Mouse (Mus musculus) limb, embryonic 15.5 days (tissue): Measurements from ENCODE around the gene Frmd4a. TPM values are rescaled to one million over a fixed set of nuclear protein-coding genes. Genes with fewer than 3 reads are reported as not detected.
A peak's percentile ranks its signal among the peaks of the same experiment; 100 is the strongest.

ENCODE experiments used
- ATAC-seq: fragments of 200-750 bp; cut with Nextera tagmentation; 2 replicates; pipeline ENCODE4 v1.8.0; 2017; ENCODE audit warnings: low read depth, moderate TSS enrichment; ENCODE audit not compliant: insufficient number of reproducible peaks, low FRiP score, low TSS enrichment
- H3K27ac ChIP-seq: fragments of 300-500 bp; sonication (generic); 2 replicates; pipeline ENCODE4 v1.5.1; 2015; ENCODE audit warnings: moderate library complexity, mild to moderate bottlenecking, inconsistent platforms
- H3K27me3 ChIP-seq: fragments of 300-500 bp; sonication (generic); 2 replicates; pipeline ENCODE4 v1.6.1; 2015; ENCODE audit warnings: inconsistent platforms
- H3K36me3 ChIP-seq: fragments of 300-500 bp; sonication (generic); 2 replicates; pipeline ENCODE4 v1.6.1; 2015; ENCODE audit warnings: inconsistent platforms
- H3K4me1 ChIP-seq: fragments of 300-500 bp; sonication (generic); 2 replicates; pipeline ENCODE4 v1.6.1; 2015; ENCODE audit warnings: inconsistent platforms
- H3K4me2 ChIP-seq: fragments of 300-500 bp; sonication (generic); 2 replicates; pipeline ENCODE4 v1.6.1; 2015; ENCODE audit warnings: mild to moderate bottlenecking, inconsistent platforms
- H3K4me3 ChIP-seq: fragments of 300-500 bp; sonication (generic); 2 replicates; pipeline ENCODE4 v1.5.1; 2015; ENCODE audit warnings: mild to moderate bottlenecking, inconsistent platforms
- H3K9ac ChIP-seq: fragments of 300-500 bp; sonication (generic); 2 replicates; pipeline ENCODE4 v1.6.1; 2015; ENCODE audit warnings: inconsistent platforms
- H3K9me3 ChIP-seq: fragments of 300-500 bp; sonication (generic); 2 replicates; pipeline ENCODE4 v1.6.1; 2016; ENCODE audit warnings: inconsistent platforms
- WGBS: fragments of 180-500 bp; shearing (Covaris S2); methylation state at CpG from one replicate; pipeline ENCODE4 v1.1.7; 2015; 5-methylcytosine and 5-hydroxymethylcytosine counted together
- polyA plus RNA-seq: library from polyadenylated mRNA; unstranded; fragments of >200 nt; fragmentation: Nextera tagmentation; extraction: Ambion mirVana; gene quantifications from 2 replicates; pipeline ENCODE4 v1.2.1, GENCODE M21; 2015

Gene Frmd4a
- polyA plus RNA-seq, 1 experiment from 2014 or later, result 34.1 TPM

DNA sequence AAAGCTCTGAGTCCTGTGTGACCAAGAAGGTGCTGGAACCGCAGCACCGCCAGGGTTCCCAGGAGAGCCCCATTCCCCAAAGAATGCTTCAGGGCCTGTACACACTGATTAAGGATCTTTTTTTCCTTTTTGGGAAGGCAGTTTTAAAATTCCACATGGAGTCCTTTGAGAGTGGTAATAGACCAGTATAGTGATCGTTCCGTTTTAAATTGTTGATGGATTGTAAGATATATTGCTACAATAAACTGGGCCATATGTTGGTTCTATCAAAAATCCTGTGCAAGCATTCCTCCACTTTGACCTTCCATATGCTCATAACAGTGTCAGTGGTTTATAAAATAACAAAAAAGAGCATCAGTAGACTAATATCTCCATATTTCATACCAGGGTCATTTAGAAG lies 424.3 kb downstream of the Frmd4a start:
- Histone ChIP-seq H3K4me3 (no peak overlapping the region), H3K4me1 (peaks cover 51% of the 10 kb centered on the region), H3K27me3 (no peaks in the 10 kb centered on the region), H3K27ac (peak overlapping the region; percentile 17; the same call in 1 of the 2 replicates), H3K9me3 (no peaks in the 10 kb centered on the region), H3K36me3 (no peaks in the 10 kb centered on the region), H3K4me2 (no peak overlapping the region), H3K9ac (no peak overlapping the region)
- WGBS, result 42% methylated on average over 4 of the region's 4 CpGs
- ATAC-seq, result no peak

DNA sequence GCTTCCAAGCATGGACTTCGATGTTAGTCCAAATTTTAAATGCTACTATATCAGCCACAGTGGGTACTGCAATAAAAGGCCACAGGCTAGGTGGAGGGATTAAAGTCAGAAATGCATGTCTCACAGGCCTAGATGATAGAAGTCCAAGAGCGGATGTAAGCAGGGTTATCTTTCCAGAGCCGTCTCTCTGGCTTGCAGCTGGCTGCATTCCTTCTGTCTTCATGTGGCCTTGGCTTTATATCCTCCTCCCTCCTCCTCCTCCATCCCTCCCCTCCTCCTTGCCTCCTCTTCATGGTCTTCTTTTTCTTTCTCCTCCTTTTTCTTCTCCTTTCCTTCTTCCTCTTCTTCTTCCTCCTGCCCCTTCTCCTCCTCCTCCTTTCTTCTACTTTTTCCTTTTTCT lies 427.2 kb downstream of the Frmd4a start:
- no peak overlapping the region for H3K4me2 ChIP-seq
- 74% methylated on average over 3 of the region's 3 CpGs for WGBS
- no peaks in the 10 kb centered on the region for H3K36me3 ChIP-seq
- H3K27ac ChIP-seq, result no peak overlapping the region; the same call in 1 of the 2 replicates
- H3K9ac ChIP-seq, result no peak overlapping the region
- H3K9me3 ChIP-seq, result no peaks in the 10 kb centered on the region
- H3K4me1 ChIP-seq, result peaks cover 57% of the 10 kb centered on the region
- ATAC-seq, result no peak
- H3K4me3 ChIP-seq, result no peak overlapping the region
- no peaks in the 10 kb centered on the region for H3K27me3 ChIP-seq

DNA sequence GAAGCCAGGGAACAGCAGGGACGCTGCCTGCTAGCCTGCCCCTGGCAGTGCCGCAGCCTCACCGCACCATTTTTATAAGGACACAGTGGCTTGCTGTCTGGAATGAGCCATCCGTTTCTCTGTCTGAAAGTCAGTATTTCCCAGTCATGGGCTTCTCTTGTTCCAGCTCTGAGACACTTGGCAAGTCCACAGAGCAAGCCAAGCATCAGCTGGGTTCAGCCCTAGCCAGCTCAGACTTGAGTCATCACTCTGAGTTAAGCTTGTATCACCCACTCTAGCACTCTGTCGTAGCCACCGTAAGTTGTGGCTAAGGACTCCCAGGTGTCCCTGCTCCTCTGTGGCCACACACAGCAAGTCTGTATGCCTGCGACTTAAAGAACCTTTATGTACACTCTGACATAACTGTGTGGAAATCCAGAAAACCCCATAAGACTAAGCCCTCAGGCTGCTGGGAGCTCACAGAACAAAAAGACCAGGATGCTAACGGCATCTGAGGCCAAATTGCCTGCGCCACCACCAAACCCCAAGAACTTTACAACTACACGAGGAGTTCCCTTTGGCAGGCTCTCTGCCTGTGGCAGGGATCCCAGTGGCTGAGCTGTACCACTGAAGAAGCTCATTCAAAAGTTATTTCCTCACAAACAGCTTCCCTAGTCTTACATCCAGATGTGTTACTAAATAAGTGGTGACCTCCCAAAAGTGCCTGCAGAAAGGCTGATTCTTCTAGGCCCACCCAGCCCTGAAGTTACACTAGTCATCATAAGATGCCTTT lies 428.3 kb downstream of the Frmd4a start:
- peak; percentile 72 for ATAC-seq
- H3K27ac ChIP-seq, result peak overlapping the region; percentile 80
- peaks cover 57% of the 10 kb centered on the region for H3K4me1 ChIP-seq
- H3K4me2 ChIP-seq, result no peak overlapping the region; the same call in 1 of the 2 replicates
- no peaks in the 10 kb centered on the region for H3K36me3 ChIP-seq
- H3K9me3 ChIP-seq, result no peaks in the 10 kb centered on the region
- H3K27me3 ChIP-seq, result no peaks in the 10 kb centered on the region
- H3K9ac ChIP-seq, result no peak overlapping the region
- 35% methylated on average over 10 of the region's 10 CpGs for WGBS
- no peak overlapping the region for H3K4me3 ChIP-seq

DNA sequence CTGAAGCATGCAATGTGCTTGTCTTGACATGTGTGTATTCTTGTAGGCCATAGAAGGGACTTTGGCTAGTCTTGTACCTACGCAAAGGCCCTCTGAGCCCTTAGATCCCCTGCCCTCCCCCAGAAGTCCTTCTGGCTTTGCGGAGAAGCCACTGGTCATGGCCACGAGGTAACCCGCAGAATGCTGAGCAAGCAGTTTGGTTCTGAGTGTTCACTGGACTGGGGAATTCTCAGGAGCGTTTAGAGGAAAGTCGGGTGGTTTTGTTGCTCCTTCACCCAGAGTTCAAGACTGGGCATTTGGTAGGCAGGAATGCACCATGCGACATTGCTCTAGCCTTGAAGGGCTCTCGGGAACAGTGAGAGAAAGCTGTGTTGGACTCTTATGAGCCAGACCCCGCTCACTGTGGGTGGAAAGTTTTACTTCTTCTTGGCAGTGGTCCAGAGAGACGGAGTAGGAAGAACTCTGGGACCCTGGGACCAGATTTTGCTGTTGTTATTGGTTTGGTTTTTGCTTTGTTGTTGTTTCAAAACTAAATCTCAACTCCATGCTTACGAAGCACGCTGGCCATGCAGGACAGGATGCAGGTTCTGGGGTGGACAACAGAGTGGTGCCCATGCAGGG lies 432.5 kb downstream of the Frmd4a start:
- no peak overlapping the region for H3K4me3 ChIP-seq
- no peak overlapping the region for H3K4me2 ChIP-seq
- no peak for ATAC-seq
- H3K9ac ChIP-seq, result no peak overlapping the region
- H3K27ac ChIP-seq, result peak overlapping the region; percentile 9; the same call in 1 of the 2 replicates
- H3K9me3 ChIP-seq, result no peaks in the 10 kb centered on the region
- whole genome bisulfite sequencing, result 45% methylated on average over 12 of the region's 12 CpGs
- H3K27me3 ChIP-seq, result no peaks in the 10 kb centered on the region
- no peaks in the 10 kb centered on the region for H3K36me3 ChIP-seq
- H3K4me1 ChIP-seq, result peaks cover 58% of the 10 kb centered on the region

DNA sequence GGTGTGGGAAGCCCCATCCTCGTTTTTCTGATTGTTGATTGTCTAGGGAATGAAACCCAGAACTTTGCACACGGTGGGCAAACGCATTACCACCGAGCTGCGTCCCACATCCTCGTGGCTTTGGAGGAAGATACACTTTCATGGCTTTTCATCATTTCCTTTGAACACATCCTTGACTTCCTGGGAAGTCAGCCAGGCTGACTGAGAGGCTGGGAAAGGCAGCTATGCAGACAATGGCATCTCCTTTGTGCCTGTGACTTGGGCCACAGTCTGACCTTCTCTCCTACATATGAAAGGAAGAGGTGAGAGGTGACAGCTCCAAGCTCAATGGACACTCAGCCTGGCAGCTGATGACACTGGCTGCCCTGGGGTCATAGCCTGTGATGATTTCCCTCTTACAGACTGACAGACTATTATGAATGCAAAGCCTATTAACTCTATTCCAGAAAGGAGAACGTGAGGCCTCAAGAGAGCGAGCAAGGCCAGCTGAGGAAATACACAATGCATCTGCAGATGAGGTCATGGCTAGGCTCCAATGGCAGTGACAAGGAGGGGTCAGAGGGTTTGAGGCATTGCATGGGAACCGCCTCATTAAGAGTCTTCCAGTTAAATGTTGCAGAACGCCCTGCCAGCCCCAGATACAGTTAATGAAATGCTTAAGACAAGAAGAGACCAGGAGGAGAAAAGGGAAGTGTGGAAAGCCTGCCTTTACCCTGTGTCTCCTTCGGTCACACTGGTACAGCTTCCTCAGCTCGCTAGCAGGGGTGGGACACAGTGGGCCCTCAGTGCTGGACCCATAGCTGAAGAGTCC lies 435.3 kb downstream of the Frmd4a start:
- no peaks in the 10 kb centered on the region for H3K36me3 ChIP-seq
- no peak for ATAC-seq
- no peaks in the 10 kb centered on the region for H3K27me3 ChIP-seq
- no peaks in the 10 kb centered on the region for H3K9me3 ChIP-seq
- no peak overlapping the region for H3K4me3 ChIP-seq
- 70% methylated on average over 12 of the region's 12 CpGs for WGBS
- no peak overlapping the region for H3K9ac ChIP-seq
- no peak overlapping the region for H3K4me2 ChIP-seq
- peak overlapping the region; percentile 48; the same call in 1 of the 2 replicates for H3K27ac ChIP-seq
- peaks cover 45% of the 10 kb centered on the region for H3K4me1 ChIP-seq

DNA sequence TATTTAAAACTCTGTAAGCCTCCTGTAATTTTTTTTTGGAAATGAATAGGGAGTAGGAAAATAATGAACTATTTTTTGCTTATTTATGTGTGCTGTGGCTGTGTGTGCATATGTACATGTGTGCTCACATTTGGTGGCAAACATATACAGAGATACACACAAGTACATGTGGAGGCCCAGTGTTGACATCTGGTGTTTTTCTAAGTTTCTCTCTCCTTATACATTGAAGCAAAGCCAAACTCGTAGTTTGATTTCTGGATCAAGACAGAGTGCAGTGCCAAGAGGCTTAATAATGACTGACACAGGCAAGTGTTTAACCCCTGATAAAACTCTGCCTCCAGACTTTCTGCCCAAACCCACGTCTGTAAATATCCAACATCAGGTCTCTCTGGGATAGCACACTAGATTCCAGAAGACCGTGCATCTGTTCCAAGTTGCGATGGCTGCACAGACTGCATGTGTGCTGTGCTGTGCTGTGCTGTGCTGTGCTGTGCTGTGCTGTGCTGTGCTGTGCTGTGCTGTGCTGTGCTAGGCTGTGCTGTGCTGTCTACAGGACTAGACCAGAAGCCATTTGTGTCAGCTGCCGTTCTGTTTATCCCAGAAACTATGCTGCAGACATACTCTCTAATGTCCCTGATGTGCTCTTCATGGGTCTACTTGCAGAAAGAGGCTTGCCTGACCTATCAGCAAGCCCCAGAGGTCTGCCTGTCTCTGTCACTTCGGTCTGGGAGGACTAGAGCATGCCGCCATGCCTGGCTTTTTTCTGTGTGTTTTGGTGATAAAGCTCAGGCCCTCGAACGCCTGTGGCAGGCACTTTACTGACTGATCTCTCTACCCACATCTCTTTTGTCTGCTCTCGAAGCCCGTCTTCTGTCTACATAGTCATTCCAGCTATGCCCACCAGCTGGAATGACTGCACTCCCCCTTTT lies 437.8 kb downstream of the Frmd4a start:
- Histone ChIP-seq H3K36me3 (no peaks in the 10 kb centered on the region), H3K9ac (no peak overlapping the region), H3K4me3 (no peak overlapping the region), H3K27me3 (no peaks in the 10 kb centered on the region), H3K27ac (peak overlapping the region; percentile 57), H3K4me2 (no peak overlapping the region), H3K9me3 (no peaks in the 10 kb centered on the region), H3K4me1 (peaks cover 33% of the 10 kb centered on the region)
- 57% methylated on average over 11 of the region's 11 CpGs for WGBS
- peak; percentile 53; the same call in 1 of the 2 replicates for ATAC-seq

DNA sequence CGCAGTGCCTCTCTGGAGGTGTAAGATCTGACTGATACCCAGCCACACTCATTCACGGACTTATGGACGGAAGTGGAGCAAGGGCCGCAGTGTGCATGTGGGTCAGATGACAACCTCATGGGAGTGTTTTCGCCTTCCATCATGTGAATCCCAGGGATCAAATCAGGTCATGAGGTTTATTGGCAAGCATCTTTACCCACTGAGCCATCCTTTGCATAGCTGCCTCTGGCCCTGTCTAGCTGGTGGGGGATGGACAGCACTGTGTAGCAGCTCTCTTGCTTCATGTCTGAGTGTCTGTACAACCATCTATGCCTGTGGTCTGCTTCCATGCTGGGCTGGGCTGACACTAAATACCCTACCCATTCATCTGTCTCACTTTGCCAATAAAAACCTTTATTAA lies 443.4 kb downstream of the Frmd4a start:
- no peak for ATAC-seq
- Histone ChIP-seq H3K4me2 (no peak overlapping the region), H3K36me3 (no peaks in the 10 kb centered on the region), H3K9ac (no peak overlapping the region), H3K4me3 (no peak overlapping the region), H3K27me3 (no peaks in the 10 kb centered on the region), H3K4me1 (peaks cover 32% of the 10 kb centered on the region), H3K9me3 (no peaks in the 10 kb centered on the region), H3K27ac (no peak overlapping the region)
- 68% methylated on average over 5 of the region's 5 CpGs for WGBS

DNA sequence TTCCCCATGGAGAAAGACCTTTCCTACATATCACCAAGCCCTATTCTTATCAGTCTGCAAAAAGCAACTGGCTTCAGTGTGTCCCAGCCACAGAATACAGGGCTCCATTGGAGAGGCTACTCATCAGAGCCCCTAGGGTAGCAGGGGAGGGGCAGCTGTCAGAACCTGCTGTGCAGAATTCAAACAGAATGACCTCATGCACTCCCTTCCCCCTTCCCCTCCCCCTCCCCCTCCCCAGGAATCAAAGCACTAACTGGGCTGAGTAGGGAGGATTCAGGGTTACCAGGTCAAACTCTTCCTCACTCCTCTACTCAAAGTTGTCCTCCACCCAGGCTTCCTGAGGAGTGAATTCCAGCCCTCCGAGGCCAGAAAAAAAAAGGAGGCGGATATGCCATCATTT lies 444.0 kb downstream of the Frmd4a start:
- Histone ChIP-seq H3K4me1 (peaks cover 32% of the 10 kb centered on the region), H3K4me3 (no peak overlapping the region), H3K27ac (no peak overlapping the region), H3K9ac (no peak overlapping the region), H3K4me2 (no peak overlapping the region), H3K36me3 (no peaks in the 10 kb centered on the region), H3K9me3 (no peaks in the 10 kb centered on the region), H3K27me3 (no peaks in the 10 kb centered on the region)
- 46% methylated on average over 2 of the region's 2 CpGs for WGBS
- ATAC-seq, result no peak

DNA sequence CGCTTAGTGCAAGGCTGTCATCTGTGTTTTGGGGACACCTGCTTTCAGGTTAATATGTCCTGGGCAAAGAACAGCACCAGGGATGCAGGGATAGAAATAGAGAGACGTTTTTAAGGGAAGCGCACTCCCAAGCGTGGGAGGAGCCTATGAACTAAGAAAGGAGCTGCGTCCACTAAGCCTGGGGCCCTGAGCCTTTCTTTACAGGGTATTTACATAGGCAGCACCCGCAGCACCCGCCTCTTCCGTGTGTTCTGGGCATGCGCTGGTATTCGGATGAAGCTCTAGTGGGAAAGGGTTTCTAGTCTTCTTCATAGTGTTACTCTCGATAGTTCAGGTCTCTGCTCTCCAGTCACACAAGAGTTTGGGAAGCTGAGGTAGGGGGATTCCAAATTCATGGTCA lies 445.0 kb downstream of the Frmd4a start:
- 56% methylated on average over 11 of the region's 11 CpGs for whole genome bisulfite sequencing
- H3K4me1 ChIP-seq, result peaks cover 32% of the 10 kb centered on the region
- no peaks in the 10 kb centered on the region for H3K9me3 ChIP-seq
- no peak overlapping the region for H3K27ac ChIP-seq
- H3K4me2 ChIP-seq, result no peak overlapping the region
- no peaks in the 10 kb centered on the region; the same call in 1 of the 2 replicates for H3K36me3 ChIP-seq
- H3K27me3 ChIP-seq, result no peaks in the 10 kb centered on the region
- ATAC-seq, result no peak
- no peak overlapping the region for H3K9ac ChIP-seq
- no peak overlapping the region for H3K4me3 ChIP-seq

DNA sequence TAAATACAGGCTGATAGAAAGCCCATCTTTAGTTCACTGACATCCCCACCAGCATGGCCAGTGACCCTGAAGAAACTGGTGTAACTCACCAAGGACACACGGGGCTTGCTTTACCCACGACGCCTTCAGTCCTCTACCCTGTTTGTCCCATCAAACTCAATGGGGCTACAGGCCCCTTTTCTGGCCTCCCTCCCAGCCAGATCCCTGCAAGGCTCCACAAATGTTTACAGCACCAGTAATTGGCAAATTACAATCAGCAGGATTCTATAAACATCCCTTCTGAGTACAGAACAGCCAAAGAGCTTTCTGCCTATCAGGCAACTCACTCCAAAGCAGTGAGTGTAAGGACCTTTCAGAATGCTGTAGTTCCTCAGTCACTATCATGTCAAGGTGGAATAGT lies 448.6 kb downstream of the Frmd4a start:
- Histone ChIP-seq H3K4me3 (no peak overlapping the region), H3K27ac (no peak overlapping the region), H3K4me1 (peaks cover 19% of the 10 kb centered on the region), H3K36me3 (no peaks in the 10 kb centered on the region; the same call in 1 of the 2 replicates), H3K27me3 (no peaks in the 10 kb centered on the region), H3K9ac (no peak overlapping the region), H3K9me3 (no peaks in the 10 kb centered on the region), H3K4me2 (no peak overlapping the region)
- 49% methylated on average over 3 of the region's 3 CpGs for WGBS
- no peak for ATAC-seq

DNA sequence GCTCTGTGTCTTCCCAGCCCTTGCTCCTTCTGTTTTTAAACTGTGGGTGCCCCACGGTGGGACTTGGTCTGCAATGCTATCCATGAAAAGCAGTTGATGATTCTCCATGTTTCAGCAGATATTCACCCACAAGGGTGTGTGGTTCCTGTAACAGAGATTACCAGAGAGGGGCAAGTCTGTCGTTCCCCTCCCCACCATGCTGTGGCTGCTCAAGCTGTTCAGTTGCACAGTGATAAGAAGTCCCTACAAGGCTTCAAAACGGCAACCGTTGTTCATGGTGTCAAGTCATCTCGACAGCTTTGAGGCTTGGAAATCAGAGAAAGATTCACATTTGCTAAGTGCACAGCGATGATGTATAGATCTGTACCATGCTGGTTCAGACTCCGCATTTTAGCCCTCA lies 449.8 kb downstream of the Frmd4a start:
- Histone ChIP-seq H3K4me1 (peaks cover 12% of the 10 kb centered on the region), H3K9ac (no peak overlapping the region), H3K27ac (no peak overlapping the region), H3K9me3 (no peaks in the 10 kb centered on the region), H3K36me3 (no peaks in the 10 kb centered on the region; the same call in 1 of the 2 replicates), H3K4me2 (no peak overlapping the region), H3K27me3 (no peaks in the 10 kb centered on the region), H3K4me3 (no peak overlapping the region)
- 93% methylated on average over 7 of the region's 7 CpGs for WGBS
- ATAC-seq, result no peak
